ENCODE assay signal across 13 mouse cellular contexts in genomic region chr5:49419707-49420106, GRCm38 (mm10).
"Had no signal": no experiment of that assay in that cellular context is flagged by ENCODE, and none has a peak within 500 bp of the region (broad histone marks: within the 10 kb centered on the region; RNA-seq: fewer than 3 reads in every experiment).

No protein-coding gene starts in this region.

- H3K9ac ChIP-seq: limb, embryonic 12.5 days; liver, embryonic 13.5 days; liver, postnatal 0 days; midbrain, embryonic 13.5 days; neural tube, embryonic 15.5 days had no signal

- H3K4me3 ChIP-seq: limb, embryonic 12.5 days; liver, embryonic 13.5 days; midbrain, embryonic 13.5 days; myocyte; neural tube, embryonic 15.5 days had no signal

- H3K9me3 ChIP-seq: limb, embryonic 12.5 days; liver, embryonic 13.5 days; midbrain, embryonic 13.5 days; neural tube, embryonic 15.5 days had no signal

- ATAC-seq: liver, postnatal 0 days; midbrain, embryonic 13.5 days had no signal

- H3K4me1 ChIP-seq: limb, embryonic 12.5 days; liver, embryonic 13.5 days; midbrain, embryonic 13.5 days; neural tube, embryonic 15.5 days had no signal

- H3K4me2 ChIP-seq: limb, embryonic 12.5 days; liver, embryonic 13.5 days; midbrain, embryonic 13.5 days; neural tube, embryonic 15.5 days had no signal

- DNase-seq: kidney, adult 18-20 months; kidney, postnatal 10 days; kidney, postnatal 4 days; liver; liver, embryonic 13.5 days; liver, postnatal 0 days; spleen, adult 18-20 months; thymus, adult 2 months; thymus, postnatal 36 days had no signal

- H3K36me3 ChIP-seq: limb, embryonic 12.5 days; liver, embryonic 13.5 days; midbrain, embryonic 13.5 days; neural tube, embryonic 15.5 days had no signal

- H3K27me3 ChIP-seq: limb, embryonic 12.5 days; liver, embryonic 13.5 days; midbrain, embryonic 13.5 days; neural tube, embryonic 15.5 days had no signal

- H3K27ac ChIP-seq: limb, embryonic 12.5 days; liver, embryonic 13.5 days; midbrain, embryonic 13.5 days; neural tube, embryonic 15.5 days had no signal
